Mouse (Mus musculus) heart, postnatal 14 days (tissue): ENCODE measurements at regions not wholly inside any gene's neighbourhood (a gene's known extent, or its start where the extent isn't known, plus 50 kb on each side); places are given as distances from the start of the nearest gene placed in this dataset.

Experiments
- DNase-seq, 2 experiments: peaks; one replicate each; pipeline ENCODE4 v3.0.0; 2021 to 2022
- intact Hi-C: fragments of 180-260 bp; cut with DNase I; formaldehyde crosslinking; loops from one replicate; pipeline ENCODE4 v1.15.1; 2025

DNA sequence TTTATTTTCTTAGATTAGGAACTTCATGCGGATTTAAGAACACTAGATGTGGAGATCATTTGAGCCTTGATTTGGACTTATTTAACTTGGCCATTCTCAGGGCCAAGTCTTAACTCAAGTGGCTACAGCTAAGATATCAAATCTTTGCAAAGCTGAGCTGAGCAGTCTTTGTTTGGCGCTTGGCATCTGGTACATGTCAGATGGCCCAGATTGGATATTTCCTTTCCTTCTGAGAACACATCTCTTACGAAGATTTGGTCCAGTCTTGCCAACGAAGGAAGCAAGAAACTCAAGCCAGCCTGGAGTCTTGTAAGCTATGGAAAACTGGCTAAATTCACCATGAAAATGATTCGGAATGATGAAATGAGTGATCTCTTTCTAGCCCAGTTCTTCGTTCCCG is 59.1 kb upstream of the Cdc42ep3 start:
- intact Hi-C loops: no loop called here
- no peak for DNase-seq

DNA sequence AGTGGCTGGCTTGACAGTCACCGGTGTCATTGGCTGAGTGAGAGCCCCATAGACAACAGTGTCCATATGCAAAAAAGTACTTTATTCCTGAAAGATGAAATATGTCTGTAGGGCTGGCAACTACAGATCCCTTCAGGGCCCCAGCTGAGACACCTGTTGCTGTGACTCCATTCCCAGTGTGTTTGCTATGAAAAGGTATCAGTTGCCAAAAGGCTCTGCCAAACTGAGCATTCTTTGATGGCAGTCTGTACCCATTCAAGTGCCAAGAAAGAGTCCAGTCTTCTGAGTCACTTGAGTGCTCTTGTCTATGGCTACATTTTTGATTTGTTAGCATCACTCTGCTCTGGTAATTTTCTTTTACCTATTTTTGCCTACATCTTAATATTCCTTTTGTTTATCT is 63.1 kb upstream of the Cdc42ep3 start:
- no peak for DNase-seq
- intact Hi-C loops: no loop called here

DNA sequence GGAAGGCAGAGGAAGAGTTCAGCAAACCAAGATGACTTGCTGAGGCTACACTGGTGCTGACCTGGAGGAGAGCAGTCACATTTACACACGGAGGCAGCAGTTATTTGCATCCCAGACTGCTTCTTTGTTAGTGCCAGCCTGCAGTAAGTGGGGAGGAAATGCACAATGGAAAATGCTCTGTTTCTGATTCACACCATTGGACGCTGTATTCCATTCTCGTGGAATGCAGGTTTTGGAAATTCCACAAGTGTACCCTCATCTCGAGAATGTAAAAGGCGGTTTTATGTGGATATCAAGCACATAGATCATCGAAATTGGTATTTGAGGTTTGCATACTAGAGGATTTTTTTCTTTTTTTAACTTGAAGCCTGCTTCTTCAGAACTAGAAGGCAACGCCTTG is 66.7 kb upstream of the Cdc42ep3 start:
- intact Hi-C loops: no loop called here

DNA sequence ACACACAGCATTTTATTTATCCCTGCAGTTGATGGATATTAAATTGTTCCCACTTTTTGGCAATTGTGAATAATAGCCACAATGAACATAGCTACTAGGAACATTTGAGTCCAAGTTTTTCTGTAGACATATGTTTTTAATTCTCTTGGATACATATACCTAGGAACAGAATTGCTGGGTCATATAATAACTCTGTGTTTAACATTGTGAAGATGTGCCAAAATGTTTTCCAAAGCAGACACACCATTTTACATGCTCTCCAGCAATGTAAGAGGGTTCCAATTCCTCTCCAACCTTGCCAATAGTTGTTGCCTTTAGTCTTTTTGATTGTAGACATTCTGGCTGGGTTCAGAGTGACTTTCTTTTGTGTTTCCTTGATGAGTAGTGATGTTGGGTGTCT is 84.3 kb upstream of the Cdc42ep3 start:
- no peak for DNase-seq
- intact Hi-C loops: no loop called here

More for the DNA sequence above, 66.7 kb upstream of the Cdc42ep3 start:
- no peak for DNase-seq

DNA sequence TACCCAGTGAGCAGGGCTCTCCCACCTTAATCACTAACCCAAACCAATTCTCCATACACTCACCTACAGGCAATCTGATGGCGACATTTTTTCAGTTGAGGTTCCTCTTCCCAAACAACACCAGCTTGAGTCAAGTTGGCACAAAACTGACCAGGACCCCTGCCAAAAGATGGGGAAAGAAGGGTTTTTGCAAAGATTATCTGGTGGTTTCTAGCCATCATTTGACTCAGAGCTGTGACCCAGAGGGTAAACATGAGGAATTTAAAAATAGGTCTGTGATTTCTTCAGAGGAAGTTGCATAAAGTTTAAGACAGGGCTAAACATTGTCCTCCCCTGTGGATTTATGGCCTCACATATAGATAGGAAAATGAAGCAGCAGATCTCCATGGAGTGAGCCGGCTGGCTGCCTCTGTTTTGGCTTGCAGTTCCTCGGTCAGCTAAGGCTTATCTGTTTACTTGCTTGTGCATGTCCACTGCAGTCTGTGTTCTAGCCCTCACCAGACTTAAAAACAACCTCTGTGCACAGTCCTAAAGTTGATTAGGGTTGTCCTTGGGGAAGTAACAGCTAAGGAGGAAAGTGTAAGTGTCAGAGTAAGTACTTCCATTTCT is 87.7 kb upstream of the Cdc42ep3 start:
- DNase-seq: no peak

DNA sequence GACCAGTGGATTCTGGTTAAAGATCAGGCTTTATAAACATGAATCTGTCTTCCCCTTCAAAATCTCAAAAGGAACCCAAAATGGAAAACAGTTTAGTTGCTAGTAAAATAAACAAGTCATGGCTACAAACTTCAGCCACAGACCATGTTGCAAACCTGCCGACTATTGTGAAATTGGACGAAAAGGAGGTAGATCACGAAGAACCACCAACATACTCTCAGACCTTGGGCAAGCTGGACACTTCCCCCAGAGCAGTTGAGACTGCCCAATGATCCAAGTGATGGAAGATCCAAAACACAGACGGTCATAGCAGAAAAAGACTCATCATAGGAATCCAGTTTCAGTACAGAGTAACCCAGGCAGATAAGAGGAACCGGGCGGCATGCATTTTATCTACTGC is 92.3 kb upstream of the Cdc42ep3 start:
- intact Hi-C loops: no loop called here
- no peak for DNase-seq

More for the DNA sequence above, 87.7 kb upstream of the Cdc42ep3 start:
- intact Hi-C loops: no loop called here

DNA sequence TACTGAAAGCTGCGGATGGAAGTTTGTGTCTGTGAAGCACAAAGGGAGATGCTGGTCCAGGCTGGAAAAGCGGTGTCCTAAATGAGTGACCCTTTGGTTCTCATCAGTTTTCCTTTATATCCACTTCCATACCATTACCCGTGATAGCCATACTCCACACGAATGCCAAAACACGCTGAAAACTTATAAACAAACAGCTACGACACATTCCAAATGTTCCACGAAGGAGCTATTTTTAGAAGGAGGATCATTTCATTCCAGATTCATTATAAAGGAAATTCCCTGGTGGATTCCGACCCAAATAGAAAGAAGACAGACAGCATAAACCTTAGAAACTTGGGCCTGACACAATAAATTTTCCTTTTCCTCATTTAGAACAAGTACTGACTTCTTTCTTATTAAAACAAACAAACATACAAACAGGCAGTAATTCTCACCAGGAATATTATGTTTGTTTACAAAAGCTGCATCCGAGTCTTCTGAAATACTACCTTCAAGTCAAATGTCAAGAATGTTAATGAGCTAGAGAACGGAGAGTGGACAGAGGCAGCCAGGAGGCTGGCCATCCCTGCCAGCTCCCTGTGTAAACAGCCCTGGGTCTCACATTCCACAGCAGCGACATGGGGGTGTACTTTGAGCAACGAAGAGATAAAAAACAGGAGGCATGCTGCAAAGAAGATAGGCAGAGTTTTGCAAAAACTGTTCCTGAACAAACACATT is 96.4 kb upstream of the Cdc42ep3 start:
- DNase-seq: peak; percentile 18 to 43
- intact Hi-C loops: loop anchor here (5.0 kb wide), 1 partner anchor 99 kb away; no protein-coding TSS in a partner anchor

DNA sequence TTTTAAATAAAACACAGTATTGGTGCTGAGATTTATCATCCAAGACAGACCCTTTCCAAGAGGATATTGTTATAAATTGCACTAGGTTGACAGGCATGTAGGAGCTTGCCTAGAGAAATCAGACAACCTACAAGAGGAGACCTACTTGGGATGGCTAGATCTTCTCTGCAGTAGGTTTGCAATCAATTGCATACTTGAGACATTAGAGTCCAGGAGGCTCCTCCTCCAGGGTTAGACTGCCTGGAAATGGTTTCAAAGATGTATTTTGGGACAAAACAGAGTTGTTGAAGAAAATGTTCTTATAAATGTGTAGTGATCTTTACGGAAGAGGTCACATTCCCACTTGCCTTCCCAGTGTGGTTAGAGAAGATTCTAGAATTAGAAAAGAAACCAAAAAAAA is 98.9 kb upstream of the Cdc42ep3 start:
- no peak for DNase-seq

DNA sequence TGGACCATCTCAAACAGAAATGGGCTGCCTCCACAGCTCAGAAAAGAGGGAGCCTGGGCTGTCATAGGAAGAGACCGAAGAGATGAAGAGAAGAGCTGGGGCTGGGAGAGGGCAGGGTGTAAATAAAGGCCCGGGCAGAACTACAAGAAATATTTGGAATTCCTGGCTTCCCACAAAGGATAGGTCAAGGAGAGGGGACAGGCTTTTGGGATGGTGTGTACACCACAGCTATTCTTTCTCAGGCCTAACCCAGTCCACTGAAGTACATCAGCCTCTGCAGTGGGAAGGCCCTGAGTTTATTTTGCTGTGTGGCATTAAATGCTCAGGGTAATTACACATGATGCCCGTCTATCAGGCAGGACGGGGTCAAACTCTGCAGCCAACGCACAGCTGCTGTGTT is 99.6 kb upstream of the Cdc42ep3 start:
- no peak for DNase-seq
- intact Hi-C loops: loop anchor here (5.0 kb wide), 1 partner anchor 102 kb away; no protein-coding TSS in a partner anchor

More for the DNA sequence above, 98.9 kb upstream of the Cdc42ep3 start:
- intact Hi-C loops: loop anchor here (5.0 kb wide), 1 partner anchor 102 kb away; no protein-coding TSS in a partner anchor

DNA sequence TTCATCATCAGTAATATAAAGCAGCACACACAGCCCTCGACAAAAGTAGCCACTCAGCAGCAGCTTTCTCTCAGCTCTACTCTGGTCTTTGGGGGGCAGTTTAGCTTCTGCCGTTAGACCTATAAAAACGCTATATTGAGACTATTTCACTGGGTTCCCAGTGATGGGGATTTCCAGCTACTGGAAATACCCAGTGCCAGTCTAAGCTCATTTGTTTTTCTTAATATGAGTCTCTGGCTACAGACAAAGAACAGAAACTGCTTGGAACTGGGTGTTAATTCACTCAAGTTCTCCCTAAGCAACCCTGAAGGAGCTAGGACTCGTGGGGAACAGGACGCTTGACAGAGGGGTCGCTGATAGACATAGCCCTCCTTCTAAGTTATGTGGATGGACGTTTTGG is 100.3 kb upstream of the Cdc42ep3 start:
- intact Hi-C loops: no loop called here
- DNase-seq: no peak

DNA sequence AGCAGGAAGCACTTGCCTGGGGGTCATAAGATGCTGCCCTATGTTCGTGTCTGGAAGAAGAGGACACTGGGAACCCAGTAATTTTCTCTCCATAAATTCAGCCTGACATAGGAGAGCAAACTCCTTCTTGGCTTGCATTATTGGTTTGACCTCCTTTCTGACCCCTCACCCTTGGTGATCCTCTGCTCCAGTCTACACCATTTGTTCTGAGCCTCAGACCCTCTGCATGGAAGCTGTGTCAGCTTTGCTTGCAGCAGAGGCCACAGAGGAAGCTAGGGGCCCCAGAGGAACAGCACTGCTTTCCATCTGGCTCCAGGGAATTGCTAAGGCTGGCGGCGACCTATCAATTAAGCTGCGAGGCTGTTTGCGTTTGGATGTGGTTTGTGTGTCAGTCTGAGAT is 102.7 kb upstream of the Cdc42ep3 start:
- intact Hi-C loops: no loop called here
- DNase-seq: no peak

DNA sequence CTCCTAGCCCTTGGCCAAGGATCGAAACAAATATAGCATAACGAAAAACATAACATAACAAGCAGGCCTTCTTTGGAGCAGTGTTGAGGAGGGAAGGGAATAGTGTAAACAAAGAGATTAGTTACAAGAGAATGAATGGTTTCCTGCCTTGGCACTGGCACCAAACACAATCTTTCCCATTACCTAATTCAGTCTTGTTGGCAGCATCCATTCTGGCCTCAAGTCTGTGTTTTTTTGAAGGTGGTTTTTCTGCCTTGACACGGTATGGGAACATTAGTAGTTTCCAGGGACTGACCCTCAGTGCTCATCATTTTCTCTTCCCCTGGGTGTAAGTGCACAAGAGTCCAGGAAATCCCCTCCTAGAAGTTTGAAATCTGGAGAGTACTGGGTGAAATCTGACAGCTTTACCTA is 106.8 kb upstream of the Cdc42ep3 start:
- DNase-seq: no peak
- intact Hi-C loops: no loop called here

DNA sequence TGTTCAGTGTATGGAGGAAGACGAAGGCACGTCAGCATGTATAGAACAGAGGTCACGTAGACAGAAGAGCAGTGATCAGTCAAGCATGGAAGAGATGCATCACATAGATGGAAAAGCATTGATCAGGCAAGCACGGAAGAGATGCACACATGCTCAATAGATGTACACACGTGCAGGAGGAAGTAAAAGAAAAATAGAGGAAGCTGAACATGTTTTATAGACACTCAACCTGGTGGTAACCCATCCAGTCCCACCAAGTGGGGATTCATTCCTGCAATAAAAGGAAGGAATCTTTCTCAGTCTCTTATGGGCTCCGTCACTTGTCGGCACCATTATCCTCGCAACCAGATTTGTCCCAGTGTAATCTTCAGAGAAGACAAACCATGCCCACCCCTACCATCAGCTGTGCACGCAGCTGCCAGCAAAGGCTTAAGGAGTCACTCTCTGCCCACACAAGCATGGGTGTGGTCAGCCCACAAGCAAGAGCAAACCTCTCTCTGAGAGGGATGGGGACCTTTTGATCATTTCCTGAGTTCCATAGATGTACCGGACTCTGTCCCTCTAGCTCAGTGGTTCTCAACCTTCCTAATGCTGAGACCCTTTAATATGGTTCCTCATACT is 108.3 kb upstream of the Cdc42ep3 start:
- DNase-seq: no peak
- intact Hi-C loops: no loop called here

DNA sequence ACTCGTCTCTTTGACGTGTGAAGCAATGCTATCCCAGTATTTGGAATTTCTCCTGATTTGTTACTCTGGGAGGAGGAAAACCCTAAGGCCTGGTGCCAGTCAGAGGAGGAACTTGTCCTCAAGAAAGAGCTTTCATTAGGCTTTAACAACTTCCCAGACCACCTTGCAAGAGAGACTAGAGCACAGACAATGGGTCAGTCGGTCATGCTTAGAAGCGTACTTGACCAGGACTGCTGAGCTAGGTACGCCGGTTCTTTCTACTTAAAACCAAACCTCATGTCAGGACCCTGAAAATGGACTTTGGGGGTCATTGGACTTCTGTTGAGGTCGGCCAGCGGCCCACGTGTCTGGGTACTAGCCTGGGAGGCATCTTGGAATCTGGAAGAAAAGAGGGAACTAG is 110.8 kb upstream of the Cdc42ep3 start:
- intact Hi-C loops: no loop called here
- no peak for DNase-seq

DNA sequence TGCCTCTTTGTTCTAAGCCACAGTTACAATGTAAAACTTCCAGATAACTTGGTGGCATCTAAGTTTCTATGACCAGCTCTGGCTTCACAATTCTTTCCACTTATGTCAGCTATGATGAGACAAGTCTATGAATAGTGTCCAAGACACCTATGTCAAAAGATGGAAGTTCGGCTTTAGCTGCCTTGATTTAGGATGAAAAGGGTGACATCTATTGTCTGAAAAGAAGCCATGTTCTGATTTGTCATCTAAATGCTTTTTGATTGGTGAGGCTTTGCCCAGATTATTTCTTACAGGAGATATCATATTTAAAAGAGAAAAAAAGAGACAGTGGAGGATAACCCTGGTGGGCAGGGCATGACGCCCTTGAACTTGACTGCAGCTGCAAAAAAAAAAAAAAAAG is 116.7 kb upstream of the Cdc42ep3 start:
- intact Hi-C loops: loop anchor here (5.0 kb wide), 1 partner anchor 114 kb away; the partner anchor contains the start of gene Cdc42ep3
- DNase-seq: no peak

DNA sequence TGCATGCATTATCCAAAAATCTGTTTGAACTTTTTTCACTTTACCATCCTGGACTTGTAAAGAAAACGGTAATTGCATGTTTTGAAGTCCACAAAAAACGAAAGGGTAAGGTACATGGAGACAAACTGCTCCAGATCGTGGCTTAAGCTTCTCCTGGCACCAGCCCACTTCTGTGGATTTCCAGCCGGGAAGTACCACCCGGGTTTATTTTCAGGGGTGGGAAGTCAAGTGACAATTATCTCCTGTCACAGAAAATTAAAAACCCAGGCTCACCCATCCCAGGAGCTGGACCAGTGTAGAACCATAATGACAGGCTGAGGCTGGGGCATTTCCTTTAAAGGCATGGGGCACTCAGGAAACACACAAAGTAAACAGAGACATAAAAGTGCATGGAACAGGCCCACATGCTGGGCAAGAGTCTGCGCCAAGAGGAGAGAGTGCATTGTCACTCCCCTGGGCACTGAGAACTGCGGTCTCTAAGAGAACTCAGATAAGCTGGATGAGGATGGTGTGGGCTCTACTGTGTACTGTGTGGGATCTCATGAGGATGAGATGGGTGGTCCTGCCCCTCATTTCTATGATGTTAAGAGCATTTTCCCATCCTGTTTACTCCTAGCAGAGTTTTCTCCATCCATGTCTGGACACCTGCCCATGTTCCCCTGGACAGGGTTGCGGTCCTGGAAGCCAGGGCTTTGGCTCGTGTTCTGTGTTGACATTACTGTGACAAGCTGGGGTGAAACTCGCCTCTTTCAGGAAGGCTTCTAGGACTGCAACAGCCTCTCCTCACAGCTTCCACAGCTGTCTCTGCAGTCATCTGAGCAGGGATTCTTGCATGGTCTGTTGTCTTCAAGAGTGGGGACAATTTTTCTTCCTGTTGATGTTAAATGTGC is 117.5 kb upstream of the Cdc42ep3 start:
- peak; percentile 22 to 51 for DNase-seq
- intact Hi-C loops: loop anchor here (5.0 kb wide), 1 partner anchor 115 kb away; the partner anchor contains the start of gene Cdc42ep3

DNA sequence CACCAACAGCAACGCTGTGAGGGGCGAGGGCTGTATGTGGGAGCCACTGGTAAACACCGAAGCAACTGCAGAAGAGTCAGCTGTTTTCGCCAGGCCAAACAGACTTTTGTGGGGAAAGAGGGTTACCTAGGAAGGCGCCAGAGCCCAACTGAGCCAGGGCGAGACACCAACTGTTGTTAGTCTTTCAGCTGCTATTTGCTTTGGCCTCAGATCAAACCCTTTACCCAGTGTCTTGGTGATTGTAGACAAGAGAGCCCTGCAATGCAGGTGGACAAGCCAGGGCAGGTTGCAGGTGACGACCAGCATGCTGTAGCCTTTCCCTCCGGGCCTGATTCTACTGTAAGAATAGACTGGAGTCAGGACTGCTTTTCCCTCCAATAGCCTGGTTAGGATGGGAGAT is 121.8 kb upstream of the Cdc42ep3 start:
- intact Hi-C loops: no loop called here
- no peak for DNase-seq

DNA sequence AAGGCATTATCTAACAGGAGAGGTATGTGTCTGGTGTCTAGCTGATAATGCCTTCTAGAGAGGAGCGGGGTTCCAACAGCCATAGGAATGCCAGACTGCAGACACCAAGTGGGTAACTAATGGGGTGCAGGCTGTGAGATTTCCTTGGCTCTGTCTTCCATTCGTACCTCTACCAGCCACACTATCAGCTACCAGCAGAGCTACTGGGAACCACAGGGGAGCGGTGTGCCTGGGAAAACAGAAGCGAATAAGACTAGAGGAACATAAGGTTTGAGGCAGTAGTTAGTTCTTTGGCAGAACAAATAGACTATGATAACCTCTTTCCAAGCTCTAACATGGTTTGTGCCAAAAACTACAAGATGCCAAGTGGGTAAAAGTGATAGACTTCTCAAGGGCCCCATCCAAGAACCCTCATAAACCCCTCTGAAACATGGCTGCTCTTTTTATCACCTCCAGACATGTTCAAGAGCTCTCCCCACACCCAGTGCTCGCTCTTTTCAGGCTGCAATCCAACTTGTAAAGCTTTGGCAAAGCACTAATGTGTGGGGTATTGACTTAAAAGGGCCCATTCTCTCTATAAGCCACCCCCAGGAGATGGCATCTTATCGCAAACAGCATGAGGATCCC is 126.3 kb upstream of the Cdc42ep3 start:
- no peak for DNase-seq
- intact Hi-C loops: no loop called here

DNA sequence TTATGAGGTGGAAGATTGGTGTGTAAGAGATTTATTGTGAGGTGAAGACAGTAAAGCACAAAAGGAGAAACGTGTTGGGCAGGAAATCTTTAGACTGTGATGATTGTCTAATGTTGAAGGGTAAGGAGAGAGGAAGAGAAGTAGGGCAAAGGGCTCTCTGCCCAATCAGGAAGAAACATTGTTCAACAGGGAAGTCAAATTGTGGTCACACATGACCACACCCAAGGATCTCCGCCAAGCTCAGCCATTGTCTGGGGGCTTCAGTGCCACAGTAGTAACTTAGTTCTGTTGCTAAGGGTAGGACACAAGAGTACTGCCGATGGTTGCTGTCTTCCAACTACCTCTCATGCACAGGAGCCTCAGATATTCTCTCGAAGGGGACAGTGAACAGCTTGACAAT is 127.0 kb upstream of the Cdc42ep3 start:
- intact Hi-C loops: no loop called here
- no peak for DNase-seq

DNA sequence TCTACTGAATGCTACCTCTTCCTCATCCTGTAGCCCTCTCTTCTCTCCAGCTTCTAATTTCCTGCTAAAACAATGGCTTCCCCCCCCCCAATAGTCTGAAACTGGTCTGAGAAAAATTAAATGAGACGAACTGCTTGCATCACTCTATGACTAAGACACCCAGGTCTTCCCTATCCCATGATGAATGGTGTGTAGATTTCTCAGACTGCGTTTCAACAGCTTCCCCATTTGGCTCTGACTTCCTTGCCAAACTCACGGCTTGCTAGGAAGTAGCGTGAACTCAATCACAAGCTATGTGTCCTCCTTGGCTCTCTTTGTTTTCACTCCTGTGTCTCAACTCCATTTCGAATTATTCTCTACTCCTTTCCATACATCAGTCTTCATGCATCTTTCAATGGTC is 126.4 kb upstream of the Rmdn2 start:
- no peak for DNase-seq
- intact Hi-C loops: no loop called here
